Mouse (Mus musculus): ENCODE results near the gene Tmem150c.

Tmem150c gene

DNA sequence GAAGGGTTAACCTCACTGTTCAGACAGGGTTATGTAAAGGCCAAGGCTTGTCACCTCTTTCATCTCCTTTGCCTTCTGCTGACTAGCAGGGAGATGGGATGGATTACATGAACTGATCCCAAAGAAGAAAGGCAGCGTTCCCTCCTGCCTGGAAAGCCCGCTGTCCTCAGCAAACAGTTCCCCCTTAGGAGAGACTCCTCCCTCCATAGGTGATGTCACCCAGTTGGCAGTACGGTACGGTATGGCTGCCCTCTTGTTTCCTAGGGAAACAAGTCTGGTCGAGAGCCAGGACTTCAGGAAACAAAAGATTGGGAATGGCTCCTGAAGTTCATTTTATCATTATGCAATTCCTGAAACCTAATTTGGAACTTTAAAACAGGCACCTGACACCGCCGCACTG lies 111.7 kb downstream of the Tmem150c start:
- no peak for DNase-seq

DNA sequence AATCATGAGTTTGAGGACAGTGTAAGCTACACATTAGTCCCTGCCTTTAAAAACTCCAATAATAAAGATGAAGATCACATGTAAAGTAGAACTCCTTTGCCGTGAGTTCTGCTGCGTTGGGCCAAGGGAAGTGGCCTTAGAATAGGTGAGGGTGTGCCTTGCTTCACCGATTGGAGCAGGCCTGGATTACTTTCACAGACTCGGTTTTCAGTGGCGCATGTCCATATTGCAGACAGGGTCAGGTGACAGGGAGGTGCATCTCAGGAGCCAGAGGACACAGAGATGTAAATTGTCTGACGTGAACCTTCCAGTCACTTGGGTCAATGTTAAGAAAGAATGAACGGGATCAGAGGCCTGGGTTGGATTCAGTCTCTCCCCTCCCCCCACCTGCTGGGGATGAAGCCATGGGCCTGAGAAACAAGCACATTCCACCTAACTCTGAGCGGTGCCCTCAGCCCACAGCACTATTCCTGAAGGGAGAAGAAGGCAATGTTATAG lies 112.4 kb downstream of the Tmem150c start:
- no peak for DNase-seq

DNA sequence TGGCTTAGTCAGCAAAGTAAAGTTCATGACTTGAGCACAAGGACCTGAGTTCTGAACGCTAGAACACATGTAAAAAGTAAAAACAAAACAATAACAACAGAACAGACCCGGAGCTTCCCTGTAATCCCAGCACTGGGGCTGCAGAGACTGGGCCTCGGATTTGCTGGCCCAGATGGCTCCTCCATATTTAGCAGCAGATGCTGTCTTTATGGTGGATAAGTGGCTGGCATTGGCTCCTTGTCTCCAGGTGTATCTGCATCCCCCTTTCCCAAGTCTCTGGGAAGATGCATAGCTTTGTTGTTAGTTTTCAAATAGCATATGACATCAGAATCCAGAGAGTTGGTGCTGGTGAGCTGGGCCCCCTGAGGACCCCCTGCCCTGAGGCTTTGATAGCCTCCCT lies 113.5 kb downstream of the Tmem150c start:
- no peak for DNase-seq

DNA sequence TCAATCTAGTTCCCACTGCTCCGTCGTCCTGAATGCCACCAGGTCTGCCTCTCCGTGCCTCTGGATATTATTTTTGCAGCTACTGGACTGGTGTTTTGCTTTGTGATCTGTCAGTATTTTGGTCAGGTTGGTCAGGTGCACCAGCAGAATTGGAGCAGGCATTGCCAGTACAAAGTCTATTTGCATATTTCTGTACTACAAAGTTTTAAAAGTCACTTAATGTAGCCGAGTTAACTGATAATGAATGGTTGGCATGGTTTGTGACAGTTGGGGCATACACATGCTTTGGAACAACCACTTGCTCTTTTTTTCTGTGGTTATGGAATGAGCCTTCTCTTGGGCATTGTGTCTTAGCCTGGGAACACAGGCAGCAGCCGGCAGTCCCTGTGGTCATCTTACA lies 115.0 kb downstream of the Tmem150c start:
- no peak for DNase-seq

DNA sequence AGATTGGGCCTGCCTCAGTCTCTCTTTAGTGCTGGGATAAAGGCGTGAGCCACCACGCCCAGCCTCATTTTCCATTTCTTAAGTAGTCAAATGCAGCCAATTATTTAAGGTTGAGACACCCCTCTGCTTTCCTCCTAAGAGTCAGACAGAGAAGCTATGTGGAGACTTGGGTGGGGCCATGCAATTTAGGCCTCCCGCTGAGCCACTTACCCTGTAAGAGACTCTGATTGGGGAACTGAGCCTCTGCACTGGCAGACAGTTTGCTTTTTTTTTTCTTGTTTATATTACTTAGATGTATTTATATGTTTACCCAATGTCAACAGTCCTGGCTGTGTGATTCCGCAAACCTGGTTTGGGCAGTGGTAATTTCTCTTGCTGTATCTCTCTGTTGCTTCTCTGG lies 115.6 kb downstream of the Tmem150c start:
- no peak for DNase-seq

DNA sequence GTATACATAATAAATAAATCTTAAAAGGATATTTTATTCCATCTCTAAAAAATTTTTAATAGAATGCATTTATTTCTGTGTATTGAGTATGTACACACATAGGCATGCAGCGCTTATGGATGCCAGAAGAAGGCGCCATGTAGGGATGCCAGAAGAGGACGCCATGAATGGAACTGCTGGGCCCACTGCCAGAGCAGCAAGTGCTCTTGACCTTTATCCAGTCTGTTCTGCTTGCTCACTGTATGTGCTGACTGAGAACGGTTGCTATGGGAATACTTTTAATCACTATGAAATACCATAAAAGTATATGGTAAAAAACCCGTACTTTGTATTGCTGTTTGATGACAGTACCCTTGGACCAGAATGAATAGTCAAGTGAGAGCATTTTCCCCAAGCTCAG lies 116.2 kb downstream of the Tmem150c start:
- DNase-seq = no peak

DNA sequence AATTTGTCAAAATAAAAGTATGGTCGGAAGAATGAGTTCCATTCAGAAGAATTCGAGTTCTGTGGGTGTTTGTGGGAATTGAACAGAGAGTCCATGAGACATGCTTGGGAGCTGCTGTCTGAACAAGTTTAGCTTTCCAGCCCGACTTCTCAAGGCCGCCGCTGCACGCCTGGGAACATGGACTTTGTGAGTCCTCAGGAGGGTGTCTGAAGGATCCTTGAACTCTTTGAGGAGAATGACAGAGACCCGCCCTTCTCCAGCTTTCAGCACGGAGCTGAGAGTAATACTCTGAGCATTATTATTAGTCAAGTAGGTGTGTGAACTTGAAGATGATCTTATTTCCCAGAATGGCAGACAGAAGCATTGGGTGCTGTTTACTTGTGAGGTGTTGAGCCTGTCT lies 117.1 kb downstream of the Tmem150c start:
- no peak for DNase-seq

DNA sequence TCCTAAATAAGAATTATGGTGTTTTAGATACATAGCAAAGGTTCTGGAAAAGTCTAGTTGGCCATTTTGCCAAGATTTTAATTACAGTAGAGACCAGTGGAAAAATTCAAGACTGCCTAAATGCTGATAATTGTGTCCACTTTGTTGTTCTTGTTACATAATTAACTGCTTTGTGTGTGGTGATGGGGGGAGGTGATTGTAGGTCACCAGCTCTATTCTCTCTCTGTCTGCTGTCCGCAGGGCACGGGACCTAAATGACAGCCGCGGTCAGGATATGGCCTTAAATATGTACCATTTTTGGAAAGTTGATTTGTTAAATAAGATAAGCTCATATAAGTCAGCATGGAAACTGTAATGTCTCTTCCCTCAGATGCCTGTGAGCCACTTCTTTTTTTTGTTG lies 118.3 kb downstream of the Tmem150c start:
- no peak for DNase-seq

DNA sequence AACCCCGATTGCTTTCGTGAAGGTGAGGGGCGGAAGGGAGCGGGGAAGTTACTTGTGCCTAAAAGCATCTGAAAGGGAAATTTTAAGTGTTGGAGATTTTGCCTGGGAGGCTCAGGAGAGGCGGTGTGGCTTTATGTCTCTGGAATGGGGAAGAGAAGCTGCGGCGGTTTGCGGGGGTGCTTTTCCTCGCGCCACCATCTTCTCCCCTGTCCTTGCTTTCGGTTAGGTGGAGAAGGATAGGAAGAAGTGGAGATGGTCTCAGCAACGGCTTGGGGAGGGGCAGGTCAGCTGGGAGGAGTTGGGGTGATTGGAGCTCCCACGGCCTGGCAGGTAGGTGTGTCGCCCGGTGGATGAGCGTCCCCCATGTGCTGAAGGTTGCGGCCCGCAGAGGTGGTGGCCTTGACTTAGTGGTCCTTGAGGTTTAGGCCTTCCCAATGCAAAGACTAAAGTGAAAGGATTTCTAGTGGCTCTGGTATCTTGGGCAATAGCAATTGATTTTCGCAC lies 119.3 kb downstream of the Tmem150c start:
- DNase-seq = peak in 1 of 2 experiments; percentile 44

DNA sequence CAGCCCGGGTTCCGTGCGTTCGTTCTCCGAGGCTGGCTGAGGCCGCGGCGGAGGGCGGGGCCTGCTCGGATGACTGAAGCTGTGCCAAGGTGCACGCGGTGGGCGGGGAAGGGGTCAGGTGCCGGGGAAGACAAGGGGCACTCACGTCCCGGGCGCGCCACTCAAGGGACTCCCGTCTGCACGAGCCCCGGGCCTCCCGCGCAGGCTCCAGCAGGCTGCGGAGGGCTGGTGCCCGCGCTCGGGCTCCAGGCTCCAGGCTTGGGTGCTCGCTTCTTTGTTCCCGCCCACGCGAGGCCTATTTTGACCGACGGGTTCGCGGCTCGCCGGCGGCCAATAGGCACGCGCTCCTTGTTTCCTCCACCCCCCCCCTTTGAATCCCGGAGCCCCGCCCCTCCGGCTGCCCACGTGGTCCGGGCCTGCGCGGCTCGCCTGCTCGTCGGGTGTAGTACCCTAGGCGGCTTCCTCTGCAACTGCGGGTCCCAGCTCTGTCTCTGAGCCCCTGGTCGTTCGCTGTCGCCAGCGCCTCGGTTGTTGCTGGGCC lies 119.9 kb downstream of the Tmem150c start, which contains the start of the genes Hnrnpdl and Enoph1:
Hnrnpdl (minus strand) TSS at position 63 of the 541 bp plus-strand sequence.
Enoph1 (plus strand) TSS at position 384 of the 541 bp plus-strand sequence.
- DNase-seq = peak; percentile 93

DNA sequence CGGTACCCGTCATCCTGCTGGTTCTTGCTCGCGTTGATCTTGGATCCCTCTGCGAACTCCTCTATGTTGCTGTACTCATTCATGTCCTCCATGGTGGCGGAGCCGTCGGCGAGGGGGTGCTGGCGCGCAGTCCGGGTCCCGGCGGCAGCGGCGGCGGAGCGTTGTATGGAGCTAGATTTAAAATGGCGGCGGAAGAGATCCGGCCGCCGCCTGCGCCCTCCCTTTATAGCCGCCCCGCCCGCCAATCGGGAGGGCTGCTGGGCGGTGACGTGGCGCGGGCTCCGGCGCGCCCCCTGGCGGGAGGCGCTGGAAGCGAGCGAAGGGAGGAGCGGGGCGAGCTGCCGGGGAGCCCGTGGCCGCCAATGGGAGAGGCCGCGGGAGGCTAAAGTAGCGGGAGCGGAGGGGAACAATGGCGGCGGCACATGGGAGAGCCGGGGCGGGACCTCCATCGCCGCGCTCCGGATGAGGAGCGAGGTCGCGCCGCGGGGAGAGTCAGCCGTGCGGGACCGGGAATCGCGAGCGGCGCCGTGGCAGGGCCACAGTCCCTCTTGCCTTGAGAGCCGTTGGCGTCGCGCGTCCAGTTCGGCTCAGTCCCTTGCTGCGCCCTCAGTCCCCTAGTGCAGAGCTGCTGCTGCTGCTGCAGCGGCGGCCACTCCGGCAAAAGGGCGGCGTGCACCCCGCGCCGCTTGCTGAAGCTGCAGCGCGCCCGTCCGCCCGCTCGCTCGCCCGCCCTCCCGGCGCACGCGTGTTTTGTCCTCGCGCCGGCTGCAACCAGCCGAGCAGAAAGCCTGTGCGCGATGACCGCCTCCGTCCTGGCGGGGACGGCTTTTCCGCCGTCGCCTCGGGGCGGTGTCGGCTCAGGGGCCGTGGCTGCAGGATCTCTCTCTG lies 120.7 kb downstream of the Tmem150c start:
- peak; percentile 97 for DNase-seq

DNA sequence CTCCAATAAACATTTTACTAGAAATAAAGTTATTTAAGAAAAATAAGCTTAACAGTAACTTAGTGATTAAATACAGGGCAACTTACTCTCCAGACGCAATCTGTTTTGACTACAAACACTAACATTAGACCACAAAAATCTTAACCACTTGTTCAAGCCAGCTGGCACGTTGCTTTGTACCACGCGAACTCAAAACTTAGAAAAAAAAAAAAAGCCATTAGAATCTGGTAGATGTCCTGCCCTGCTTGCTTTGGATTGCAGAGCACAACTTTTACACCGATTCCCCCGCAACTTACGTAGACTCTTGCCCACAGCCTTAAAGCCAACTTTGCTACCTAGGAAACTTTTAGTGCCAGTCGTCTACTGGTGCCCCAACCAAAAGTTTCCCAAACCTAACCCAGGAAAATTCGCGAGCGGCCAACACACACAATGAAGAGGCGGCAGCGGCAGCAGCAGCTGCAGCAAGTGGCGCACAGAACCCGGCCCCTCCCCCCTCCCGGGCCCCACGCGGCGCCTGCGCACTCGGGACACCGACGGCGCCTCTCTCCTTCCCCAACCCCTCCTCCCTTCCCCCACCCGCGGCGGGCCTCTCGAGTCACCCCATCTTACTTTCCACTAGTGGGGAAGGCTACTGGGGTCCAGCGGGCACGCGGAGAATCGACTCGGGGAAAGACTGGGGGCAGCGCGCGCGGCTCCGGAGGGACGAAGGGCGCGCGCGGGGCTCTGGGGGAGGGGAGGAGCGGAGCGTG lies 121.5 kb downstream of the Tmem150c start:
- peak; percentile 92 to 94 for DNase-seq

DNA sequence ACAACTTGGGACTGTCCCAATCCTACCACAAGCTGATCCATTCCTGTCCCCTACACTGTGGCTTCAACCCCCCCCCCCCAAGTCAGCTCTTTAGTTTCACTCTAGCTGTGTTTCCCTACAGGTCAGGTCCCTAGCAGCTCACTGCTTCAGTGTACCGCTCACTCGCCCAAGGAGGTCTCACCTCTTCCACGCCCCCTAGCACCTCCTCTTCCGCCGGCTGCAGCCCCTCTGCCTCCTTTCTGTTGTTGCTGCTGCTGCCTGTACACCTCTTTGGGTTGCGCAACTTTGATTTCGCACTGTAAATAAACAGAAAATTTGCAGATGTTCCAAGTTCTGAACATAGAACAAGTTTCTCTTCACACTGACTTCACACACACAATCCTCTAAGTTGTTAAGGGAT lies 122.9 kb downstream of the Tmem150c start:
- peak; percentile 35 to 54 for DNase-seq

DNA sequence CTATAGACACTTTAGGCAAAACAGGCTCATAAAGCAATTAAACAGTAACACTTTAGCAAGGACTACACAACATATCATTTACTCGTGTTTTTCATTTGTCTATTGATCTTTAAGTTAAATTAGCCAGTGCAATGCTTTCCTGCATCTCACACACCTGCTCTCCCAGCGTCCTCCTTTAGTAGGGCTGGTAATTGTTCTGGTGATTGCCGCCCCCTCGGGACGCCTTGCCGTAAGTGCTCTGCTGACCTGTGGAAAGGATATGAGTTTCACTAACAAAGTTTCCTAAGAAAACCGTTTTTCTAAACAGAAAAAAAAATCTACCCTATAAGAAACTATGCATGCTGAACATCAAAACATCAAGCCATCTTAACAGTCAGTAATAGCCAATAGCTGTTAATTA lies 123.7 kb downstream of the Tmem150c start:
- DNase-seq = no peak

DNA sequence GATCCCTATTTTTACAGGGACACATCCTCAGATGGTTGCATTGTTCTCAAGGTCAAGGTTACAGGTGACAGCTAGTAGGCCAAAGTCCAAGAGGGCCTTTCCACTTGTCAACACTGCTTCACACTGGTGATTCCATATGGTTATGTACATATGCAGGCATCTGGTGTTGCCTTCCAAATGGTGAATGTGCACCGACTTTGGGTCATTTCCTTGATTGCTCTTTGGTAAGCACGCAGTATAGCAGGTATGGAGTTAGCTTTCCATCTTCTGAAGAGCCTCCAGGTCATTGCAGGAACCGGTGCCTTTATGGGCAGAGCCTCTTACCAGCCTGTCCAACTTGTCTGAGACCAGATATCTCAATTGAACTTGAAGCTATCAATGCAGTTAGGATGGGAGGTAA lies 127.0 kb downstream of the Tmem150c start:
- no peak for DNase-seq

DNA sequence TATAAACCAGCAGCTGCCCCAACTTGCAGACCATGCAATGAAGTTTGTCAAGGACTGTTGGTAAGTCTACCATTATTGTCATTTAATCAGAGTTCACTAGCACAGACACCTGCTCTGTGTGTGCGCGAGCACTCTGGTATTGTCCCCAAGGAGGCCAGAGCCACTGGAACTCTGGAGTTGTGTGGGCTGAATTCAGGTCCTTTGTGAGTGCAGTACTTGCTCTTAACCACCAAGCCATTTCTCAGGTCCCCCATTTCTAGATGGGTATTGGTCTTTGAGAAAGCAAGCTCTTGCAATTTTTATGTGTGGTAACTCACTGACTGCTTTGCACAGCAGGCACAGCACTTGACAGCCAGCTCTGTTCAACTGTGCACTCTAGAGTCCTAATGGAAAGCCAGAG lies 127.5 kb downstream of the Tmem150c start:
- DNase-seq = no peak

DNA sequence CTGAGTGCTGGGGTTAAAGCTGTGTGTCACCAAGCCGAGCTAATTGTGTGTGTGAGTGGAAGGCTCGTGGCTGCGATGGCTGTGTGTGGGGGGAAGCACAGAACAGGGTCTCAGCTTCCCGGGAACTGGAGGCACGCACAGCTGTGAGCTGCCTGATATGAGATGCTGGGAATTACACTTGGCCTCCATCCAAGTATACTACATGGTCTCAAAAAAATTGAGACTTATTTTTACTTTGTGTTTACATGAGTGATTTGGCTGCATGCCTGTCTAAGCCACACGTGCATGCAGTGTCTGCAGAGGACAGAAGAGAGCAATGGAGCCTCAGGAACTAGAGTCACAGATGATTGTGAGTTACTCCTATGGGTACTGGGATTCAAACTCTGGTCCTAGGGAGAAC lies 129.5 kb downstream of the Tmem150c start:
- DNase-seq = no peak
